Comparison of ENCODE assay signal across 8 mouse cellular contexts in the genomic region with DNA sequence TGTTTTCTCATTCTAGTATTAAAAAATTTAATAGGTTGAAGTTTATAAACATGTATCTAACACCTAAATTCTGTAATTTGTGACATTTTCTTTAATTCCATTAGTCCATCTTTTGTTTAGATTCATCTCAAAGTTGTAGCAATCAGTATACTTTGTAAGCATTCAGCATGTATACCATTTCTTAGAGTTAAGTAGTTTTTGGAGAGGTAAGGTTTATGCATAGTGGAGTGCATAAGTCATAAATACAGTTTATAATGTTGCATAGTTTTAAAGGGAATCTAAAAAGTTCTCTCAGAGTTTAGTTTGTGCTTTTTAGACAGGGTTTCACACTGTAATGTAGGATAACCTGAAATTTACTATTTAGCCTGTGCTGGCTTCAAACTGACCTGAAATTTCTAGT. TPM values are rescaled to one million over a fixed set of nuclear protein-coding genes. Genes with fewer than 3 reads are reported as not detected.
DNase-seq lines count a peak whose midpoint lies in the region; ATAC-seq and TF ChIP-seq lines count a peak whose summit lies in the region.

No protein-coding gene starts in this region.

- peaks cover 20% of the 10 kb centered on the region for H3K36me3 ChIP-seq in kidney, embryonic 16.5 days (ENCODE audit: insufficient read depth, low read length)
- H3K36me3 ChIP-seq in embryonic facial prominence, embryonic 15.5 days: peaks cover 18% of the 10 kb centered on the region
- peaks cover 45% of the 10 kb centered on the region for H3K36me3 ChIP-seq in limb, embryonic 10.5 days
- H3K36me3 ChIP-seq in myocyte (ENCODE audit: control insufficient read depth, insufficient read depth): peaks cover 12% of the 10 kb centered on the region

- TF ChIP-seq POLR2A in myocyte (IDR thresholded peaks at IDR 0.05; ENCODE audit: insufficient read length, low read depth): no peak

- H3K4me2 ChIP-seq in kidney, embryonic 16.5 days (replicated peaks; ENCODE audit: low read depth, low read length): peak overlapping the region; percentile 40; the same call in 1 of the 2 replicates
- peak overlapping the region; percentile 35 for H3K4me2 ChIP-seq in embryonic facial prominence, embryonic 15.5 days (replicated peaks)
- peak overlapping the region; percentile 80 for H3K4me2 ChIP-seq in myocyte (ENCODE audit: low read depth)

- no peaks in the 10 kb centered on the region for H3K9me3 ChIP-seq in kidney, embryonic 16.5 days (ENCODE audit: low read length)
- H3K9me3 ChIP-seq in embryonic facial prominence, embryonic 15.5 days (replicated peaks): no peaks in the 10 kb centered on the region
- H3K9me3 ChIP-seq in limb, embryonic 10.5 days (replicated peaks): no peaks in the 10 kb centered on the region

- H3K79me2 ChIP-seq in myocyte (ENCODE audit: control insufficient read depth, insufficient read depth): peaks cover 64% of the 10 kb centered on the region

- no peak overlapping the region for H3K4me3 ChIP-seq in kidney, embryonic 16.5 days (ENCODE audit: low read length)
- H3K4me3 ChIP-seq in embryonic facial prominence, embryonic 15.5 days (replicated peaks): peak overlapping the region; percentile 22; the same call in 1 of the 2 replicates
- peak overlapping the region; percentile 90 for H3K4me3 ChIP-seq in limb, embryonic 10.5 days
- H3K4me3 ChIP-seq in myocyte: peak overlapping the region; percentile 90

- no peak overlapping the region for H3K27ac ChIP-seq in kidney, embryonic 16.5 days (ENCODE audit: low read length)
- no peak overlapping the region for H3K27ac ChIP-seq in embryonic facial prominence, embryonic 15.5 days (replicated peaks)
- no peak overlapping the region for H3K27ac ChIP-seq in limb, embryonic 10.5 days

- H3ac ChIP-seq in myocyte (ENCODE audit: control insufficient read depth, insufficient read length): no peak overlapping the region

- no peak for DNase-seq in kidney, postnatal 10 days
- no peak for DNase-seq in limb, embryonic 10.5 days (ENCODE audit: low spot score)
- no peak for DNase-seq in adrenal gland, adult 8-10 months
- DNase-seq in retina, embryonic 14.5 days (ENCODE audit: low spot score): no peak

- ATAC-seq in kidney, embryonic 16.5 days (ENCODE audit: low FRiP score, low TSS enrichment): no peak
- ATAC-seq in embryonic facial prominence, embryonic 15.5 days (ENCODE audit: insufficient number of reproducible peaks, low FRiP score, low TSS enrichment, low read depth): no peak
- ATAC-seq in cerebellum, adult (ENCODE audit: insufficient number of reproducible peaks, low FRiP score, low TSS enrichment): no peak

- no peak overlapping the region for H3K9ac ChIP-seq in kidney, embryonic 16.5 days (replicated peaks; ENCODE audit: low read length)
- no peak overlapping the region for H3K9ac ChIP-seq in embryonic facial prominence, embryonic 15.5 days

- H3K4me1 ChIP-seq in kidney, embryonic 16.5 days (ENCODE audit: insufficient read depth, low read length): peaks cover 6% of the 10 kb centered on the region; the same call in 1 of the 2 replicates
- H3K4me1 ChIP-seq in embryonic facial prominence, embryonic 15.5 days: peaks cover 14% of the 10 kb centered on the region
- H3K4me1 ChIP-seq in limb, embryonic 10.5 days: peaks cover 14% of the 10 kb centered on the region

- H3K27me3 ChIP-seq in kidney, embryonic 16.5 days (ENCODE audit: insufficient read depth, low read length): no peaks in the 10 kb centered on the region
- H3K27me3 ChIP-seq in embryonic facial prominence, embryonic 15.5 days: no peaks in the 10 kb centered on the region
- H3K27me3 ChIP-seq in limb, embryonic 10.5 days (ENCODE audit: low read depth, poor library complexity, severe bottlenecking): no peaks in the 10 kb centered on the region
- H3K27me3 ChIP-seq in myocyte (ENCODE audit: control insufficient read depth, insufficient read depth, insufficient read length): no peaks in the 10 kb centered on the region

TF ChIP-seq in myocyte, 11 proteins besides CTCF, POLR2A, EP300 and RAD21:
- TF ChIP-seq CEBPB (IDR thresholded peaks at IDR 0.05; ENCODE audit: insufficient read depth, poor library complexity, severe bottlenecking): no peak
- TF ChIP-seq MYOD1 (IDR thresholded peaks at IDR 0.05; ENCODE audit: control insufficient read depth in 1 of 3, insufficient read length in 2 of 3, low read depth in 2 of 3): no peak
- TF ChIP-seq POLR2AphosphoS2 (IDR thresholded peaks at IDR 0.05; ENCODE audit: insufficient read length, low read depth): no peak
- TF ChIP-seq USF1 (IDR thresholded peaks at IDR 0.05; ENCODE audit: low read depth): no peak
- TF ChIP-seq MYOG (IDR thresholded peaks at IDR 0.05; ENCODE audit: control insufficient read depth in 1 of 3, insufficient read depth in 1 of 3, insufficient read length in 2 of 3, low read depth in 2 of 3): no peak
- TF ChIP-seq MAX (IDR thresholded peaks at IDR 0.05; ENCODE audit: low read depth): no peak
- no peak for TF ChIP-seq TCF12 (IDR thresholded peaks at IDR 0.05; ENCODE audit: insufficient read depth, poor library complexity, severe bottlenecking)
- TF ChIP-seq TCF3 (IDR thresholded peaks at IDR 0.05; ENCODE audit: insufficient read length, low read depth): no peak
- no peak for TF ChIP-seq SRF (IDR thresholded peaks at IDR 0.05; ENCODE audit: control insufficient read depth, insufficient read length, low read depth)
- TF ChIP-seq E2F4 (IDR thresholded peaks at IDR 0.05; ENCODE audit: insufficient read depth): no peak
- no peak for TF ChIP-seq REST (IDR thresholded peaks at IDR 0.05; ENCODE audit: insufficient read depth, insufficient read length)

RNA-seq across cellular contexts. Expression of a gene that starts 2.6 kb away (rescaled TPM):
- 9.2 and 12.4 TPM in 2 replicates for polyA plus RNA-seq in kidney, embryonic 16.5 days (2015; fragmentation: Nextera tagmentation; extraction: Ambion mirVana)
- 9.9 and 10.6 TPM in 2 replicates for polyA plus RNA-seq in embryonic facial prominence, embryonic 15.5 days (2015; fragmentation: Nextera tagmentation; extraction: Ambion mirVana)
- polyA plus RNA-seq in limb, embryonic 10.5 days (2016; fragmentation: Nextera tagmentation; extraction: Ambion mirVana): 12.2 and 14.6 TPM in 2 replicates
- 7.3 TPM for polyA plus RNA-seq in myocyte (2012; fragmentation: generic; extraction: Trizol)
- 10 to 100 TPM; 41.6 to 57.7 (median 49.9) TPM for total RNA-seq in adrenal gland, adult 8-10 months (2022)

RNA-seq across cellular contexts. Expression of a gene that starts 12.4 kb away (rescaled TPM):
- polyA plus RNA-seq in kidney, embryonic 16.5 days (2015; fragmentation: Nextera tagmentation; extraction: Ambion mirVana): 64.6 and 67.9 TPM in 2 replicates
- 57.9 and 59.1 TPM in 2 replicates for polyA plus RNA-seq in embryonic facial prominence, embryonic 15.5 days (2015; fragmentation: Nextera tagmentation; extraction: Ambion mirVana)
- polyA plus RNA-seq in limb, embryonic 10.5 days (2016; fragmentation: Nextera tagmentation; extraction: Ambion mirVana): 73.2 and 84.3 TPM in 2 replicates
- 15.9 TPM for polyA plus RNA-seq in myocyte (2012; fragmentation: generic; extraction: Trizol)
- 10 to 100 TPM; 62.9 to 72.7 (median 66.6) TPM for total RNA-seq in adrenal gland, adult 8-10 months (2022)

RNA-seq across cellular contexts. Expression of a gene that starts 55.3 kb away (rescaled TPM):
- 20.0 and 21.0 TPM in 2 replicates for polyA plus RNA-seq in kidney, embryonic 16.5 days (2015; fragmentation: Nextera tagmentation; extraction: Ambion mirVana)
- 22.0 and 24.0 TPM in 2 replicates for polyA plus RNA-seq in embryonic facial prominence, embryonic 15.5 days (2015; fragmentation: Nextera tagmentation; extraction: Ambion mirVana)
- polyA plus RNA-seq in limb, embryonic 10.5 days (2016; fragmentation: Nextera tagmentation; extraction: Ambion mirVana): 17.3 and 27.3 TPM in 2 replicates
- polyA plus RNA-seq in myocyte (2012; fragmentation: generic; extraction: Trizol): 5.9 TPM
- 10 to 100 TPM; 37.4 to 45.0 (median 41.1) TPM for total RNA-seq in adrenal gland, adult 8-10 months (2022)
